Comparison of ENCODE assay signal across 22 mouse cellular contexts in genomic region chr6:37612603-37613284, GRCm38 (mm10).
DNase-seq lines count a peak whose midpoint lies in the region; ATAC-seq and TF ChIP-seq lines count a peak whose summit lies in the region.
"Had no signal": no experiment of that assay in that cellular context is flagged by ENCODE, and none has a peak within 500 bp of the region (broad histone marks: within the 10 kb centered on the region; RNA-seq: fewer than 3 reads in every experiment).

No protein-coding gene starts in this region.

- no peak for ATAC-seq in forebrain, postnatal 0 days
- peak; percentile 48 for ATAC-seq in liver, postnatal 0 days
- ATAC-seq in liver, embryonic 11.5 days (replicated peaks; ENCODE audit: low FRiP score): no peak
- ATAC-seq: activated CD4-positive, CD25-positive, alpha-beta regulatory T cell, adult 4 months; forebrain, embryonic 16.5 days; Patski had no signal

- H3K4me3 ChIP-seq in forebrain, embryonic 10.5 days: no peak overlapping the region
- no peak overlapping the region for H3K4me3 ChIP-seq in forebrain, postnatal 0 days (ENCODE audit: low read depth, low read length)
- H3K4me3 ChIP-seq in liver, postnatal 0 days (ENCODE audit: low read depth, low read length): no peak overlapping the region
- H3K4me3 ChIP-seq in liver, embryonic 11.5 days (ENCODE audit: low read depth, low read length): no peak overlapping the region
- H3K4me3 ChIP-seq in testis, adult 2 months (ENCODE audit: control insufficient read depth, low read depth, low read length): peak overlapping the region; percentile 14; the same call in 1 of the 2 replicates
- H3K4me3 ChIP-seq: embryonic facial prominence, embryonic 15.5 days; erythroblast, embryonic 14.5 days; forebrain, embryonic 12.5 days; heart, embryonic 10.5 days had no signal

- no peak overlapping the region for H3K27ac ChIP-seq in forebrain, embryonic 10.5 days
- H3K27ac ChIP-seq in forebrain, postnatal 0 days (ENCODE audit: low read depth, low read length): no peak overlapping the region
- no peak overlapping the region for H3K27ac ChIP-seq in liver, postnatal 0 days (ENCODE audit: low read depth)
- H3K27ac ChIP-seq in liver, embryonic 11.5 days (ENCODE audit: low read depth, low read length): no peak overlapping the region
- no peak overlapping the region for H3K27ac ChIP-seq in testis, adult 2 months (ENCODE audit: control insufficient read depth, insufficient read depth, low read depth, low read length)
- H3K27ac ChIP-seq: embryonic facial prominence, embryonic 15.5 days; forebrain, embryonic 12.5 days; heart, embryonic 10.5 days; hindbrain, embryonic 14.5 days had no signal

- TF ChIP-seq POLR2A in testis, adult 2 months (IDR thresholded peaks at IDR 0.05; ENCODE audit: control insufficient read depth, low read depth, low read length): no peak

- peak; percentile 10 for DNase-seq in forebrain, embryonic 10.5 days (ENCODE audit: extremely low spot score, low spot score)
- no peak for DNase-seq in forebrain, postnatal 0 days
- DNase-seq in liver, postnatal 0 days: no peak
- DNase-seq in liver, embryonic 11.5 days (ENCODE audit: low spot score): no peak
- no peak for DNase-seq in testis, postnatal 10 days (ENCODE audit: low spot score)
- no peak for DNase-seq in kidney, adult 9 months
- DNase-seq: adrenal gland, postnatal 36 days; cerebellum, adult 8-10 months; cerebellum, postnatal 14 days; embryo, embryonic 11 days; gastrocnemius, postnatal 25 days; heart, adult 18-20 months; heart, postnatal 10 days had no signal

- H3K27me3 ChIP-seq in forebrain, embryonic 10.5 days (ENCODE audit: poor library complexity, severe bottlenecking): no peaks in the 10 kb centered on the region
- no peaks in the 10 kb centered on the region for H3K27me3 ChIP-seq in forebrain, postnatal 0 days (ENCODE audit: insufficient read depth, low read length)
- H3K27me3 ChIP-seq in liver, postnatal 0 days (ENCODE audit: insufficient read depth, low read length): no peaks in the 10 kb centered on the region
- no peaks in the 10 kb centered on the region for H3K27me3 ChIP-seq in liver, embryonic 11.5 days (replicated peaks; ENCODE audit: control insufficient read depth, insufficient read depth, low read length)
- H3K27me3 ChIP-seq in testis, adult 2 months (ENCODE audit: control insufficient read depth, insufficient read depth, low read length): no peaks in the 10 kb centered on the region
- H3K27me3 ChIP-seq: embryonic facial prominence, embryonic 15.5 days; forebrain, embryonic 12.5 days; Patski had no signal

- TF ChIP-seq CTCF in forebrain, postnatal 0 days (IDR thresholded peaks at IDR 0.05; ENCODE audit: low read depth): no peak
- no peak for TF ChIP-seq CTCF in liver, postnatal 0 days (IDR thresholded peaks at IDR 0.05; ENCODE audit: low read depth)
- no peak for TF ChIP-seq CTCF in testis, adult 2 months (IDR thresholded peaks at IDR 0.05; ENCODE audit: control insufficient read depth, insufficient read depth, insufficient replicate concordance, low read depth, low read length)

- peaks cover 4% of the 10 kb centered on the region for H3K4me1 ChIP-seq in forebrain, embryonic 10.5 days
- no peaks in the 10 kb centered on the region for H3K4me1 ChIP-seq in forebrain, postnatal 0 days (ENCODE audit: insufficient read depth)
- peaks cover 8% of the 10 kb centered on the region for H3K4me1 ChIP-seq in liver, postnatal 0 days (ENCODE audit: insufficient read depth)
- peaks cover 7% of the 10 kb centered on the region for H3K4me1 ChIP-seq in liver, embryonic 11.5 days (replicated peaks; ENCODE audit: control insufficient read depth, insufficient read depth, low read length)
- peaks cover 2% of the 10 kb centered on the region; the same call in 1 of the 2 replicates for H3K4me1 ChIP-seq in testis, adult 2 months (ENCODE audit: control insufficient read depth, insufficient read depth, low read length)
- H3K4me1 ChIP-seq: forebrain, embryonic 12.5 days had no signal

- no peak overlapping the region for H3K9ac ChIP-seq in forebrain, postnatal 0 days
- H3K9ac ChIP-seq in liver, postnatal 0 days (replicated peaks): no peak overlapping the region
- no peak overlapping the region for H3K9ac ChIP-seq in liver, embryonic 11.5 days (ENCODE audit: low read depth, low read length)
- H3K9ac ChIP-seq: embryonic facial prominence, embryonic 15.5 days; forebrain, embryonic 12.5 days; hindbrain, embryonic 14.5 days had no signal

- H3K4me2 ChIP-seq in forebrain, postnatal 0 days (ENCODE audit: low read depth): no peak overlapping the region
- no peak overlapping the region for H3K4me2 ChIP-seq in liver, postnatal 0 days (ENCODE audit: low read depth, low read length)
- H3K4me2 ChIP-seq in liver, embryonic 11.5 days: no peak overlapping the region
- H3K4me2 ChIP-seq: embryonic facial prominence, embryonic 15.5 days; forebrain, embryonic 12.5 days; hindbrain, embryonic 14.5 days had no signal

- TF ChIP-seq EP300 in liver, postnatal 0 days (IDR thresholded peaks at IDR 0.05; ENCODE audit: low read depth): no peak

- no peaks in the 10 kb centered on the region for H3K9me3 ChIP-seq in forebrain, embryonic 10.5 days
- no peaks in the 10 kb centered on the region for H3K9me3 ChIP-seq in forebrain, postnatal 0 days (ENCODE audit: low read length)
- H3K9me3 ChIP-seq in liver, postnatal 0 days (ENCODE audit: low read length): no peaks in the 10 kb centered on the region
- no peaks in the 10 kb centered on the region for H3K9me3 ChIP-seq in liver, embryonic 11.5 days (ENCODE audit: control insufficient read depth, low read length)
- H3K9me3 ChIP-seq: embryonic facial prominence, embryonic 15.5 days; forebrain, embryonic 12.5 days; heart, embryonic 10.5 days had no signal

- 88% methylated on average over 6 of the region's 6 CpGs for WGBS in forebrain, embryonic 10.5 days
- WGBS in forebrain, postnatal 0 days: 90% methylated on average over 6 of the region's 6 CpGs
- 58% methylated on average over 6 of the region's 6 CpGs for WGBS in liver, postnatal 0 days (ENCODE audit: insufficient replicate concordance)
- WGBS in liver, embryonic 11.5 days: 70% methylated on average over 6 of the region's 6 CpGs

- H3K36me3 ChIP-seq in forebrain, embryonic 10.5 days (replicated peaks): no peaks in the 10 kb centered on the region
- H3K36me3 ChIP-seq in forebrain, postnatal 0 days (ENCODE audit: insufficient read depth): no peaks in the 10 kb centered on the region
- H3K36me3 ChIP-seq in liver, postnatal 0 days (replicated peaks; ENCODE audit: insufficient read depth, low read length): no peaks in the 10 kb centered on the region
- H3K36me3 ChIP-seq in liver, embryonic 11.5 days (ENCODE audit: control insufficient read depth, insufficient read depth, low read length): no peaks in the 10 kb centered on the region
- no peaks in the 10 kb centered on the region for H3K36me3 ChIP-seq in testis, adult 2 months (ENCODE audit: control insufficient read depth, insufficient read depth, low read length)
- H3K36me3 ChIP-seq: embryonic facial prominence, embryonic 15.5 days; forebrain, embryonic 12.5 days; heart, embryonic 10.5 days had no signal
